25 mouse cellular contexts compared by ENCODE assay signal in genomic region chr1:131501681-131502080, GRCm38 (mm10). TPM values are rescaled to one million over a fixed set of nuclear protein-coding genes. Genes with fewer than 3 reads are reported as not detected.
DNase-seq lines count a peak whose midpoint lies in the region; ATAC-seq and TF ChIP-seq lines count a peak whose summit lies in the region.
"Had no signal": no experiment of that assay in that cellular context is flagged by ENCODE, and none has a peak within 500 bp of the region (broad histone marks: within the 10 kb centered on the region; RNA-seq: fewer than 3 reads in every experiment).

No protein-coding gene starts in this region.

- DNase-seq in heart, adult 18-20 months: no peak
- peak; percentile 30 for DNase-seq in MEL (ENCODE audit: low read depth, low spot score)
- no peak for DNase-seq in spleen, adult 18-20 months
- DNase-seq in urinary bladder, adult 2 months (ENCODE audit: low spot score): no peak
- DNase-seq: adrenal gland, postnatal 25 days; cerebellum, adult 11 months; cerebellum, adult 9-11 months; gastrocnemius, postnatal 36 days; heart, postnatal 14 days; kidney, adult 18-20 months; layer of hippocampus, adult 9-11 months; lung, embryonic 14.5 days; lung, postnatal 4 days; thymus, postnatal 25 days had no signal

- 61% methylated on average over 1 of the region's 1 CpGs for WGBS in heart, embryonic 16.5 days
- 66% methylated on average over 1 of the region's 1 CpGs for WGBS in stomach, embryonic 14.5 days

- H3K4me2 ChIP-seq in heart, embryonic 16.5 days (ENCODE audit: low read depth, low read length): no peak overlapping the region
- H3K4me2 ChIP-seq in stomach, embryonic 14.5 days (replicated peaks; ENCODE audit: low read depth, low read length): no peak overlapping the region
- H3K4me2 ChIP-seq: forebrain, embryonic 12.5 days; hindbrain, embryonic 14.5 days; limb, embryonic 13.5 days; lung, embryonic 14.5 days; midbrain, embryonic 12.5 days had no signal

- 0 out of 2 replicates have a peak overlapping the region, but pooled peaks have one; percentile 26 for H3K27ac ChIP-seq in heart, embryonic 16.5 days (ENCODE audit: low read length)
- no peak overlapping the region for H3K27ac ChIP-seq in MEL (ENCODE audit: control insufficient read depth, low read depth, low read length)
- peak overlapping the region; percentile 59 for H3K27ac ChIP-seq in bone marrow macrophage, adult 2 months (ENCODE audit: insufficient read depth, low read depth, low read length)
- H3K27ac ChIP-seq in stomach, embryonic 14.5 days (ENCODE audit: low read length): 0 out of 2 replicates have a peak overlapping the region, but pooled peaks have one; percentile 29
- H3K27ac ChIP-seq: forebrain, embryonic 12.5 days; heart, embryonic 10.5 days; hindbrain, embryonic 14.5 days; limb, embryonic 13.5 days; liver, embryonic 14.5 days; midbrain, embryonic 12.5 days had no signal

- H3K36me3 ChIP-seq in heart, embryonic 16.5 days (ENCODE audit: control insufficient read depth, insufficient read depth): no peaks in the 10 kb centered on the region
- H3K36me3 ChIP-seq in MEL (ENCODE audit: control insufficient read depth in 1 of 2, insufficient read depth in 2 of 2, low read length in 2 of 2): peaks cover 0 to 4% of the 10 kb centered on the region in 2 experiments; a peak in 3 of 4 replicates
- H3K36me3 ChIP-seq in stomach, embryonic 14.5 days (ENCODE audit: control insufficient read depth, insufficient read depth, low read length): no peaks in the 10 kb centered on the region
- H3K36me3 ChIP-seq: forebrain, embryonic 12.5 days; heart, embryonic 10.5 days; limb, embryonic 13.5 days; midbrain, embryonic 12.5 days had no signal

- peaks cover 13% of the 10 kb centered on the region; the same call in 1 of the 2 replicates for H3K79me2 ChIP-seq in MEL (ENCODE audit: control insufficient read depth, insufficient read depth, low read length, poor library complexity)

- no peak for ATAC-seq in heart, embryonic 16.5 days (replicated peaks; ENCODE audit: extremely low read depth, insufficient read depth, low FRiP score)
- ATAC-seq in stomach, embryonic 14.5 days (ENCODE audit: insufficient number of reproducible peaks, insufficient read depth, low FRiP score, low read depth): no peak
- ATAC-seq: inflammation-experienced regulatory T-cells, adult 6 months had no signal

- no peak for TF ChIP-seq POLR2A in MEL (IDR thresholded peaks at IDR 0.05; ENCODE audit: control insufficient read depth in 1 of 2, insufficient read depth in 1 of 2, low read depth in 1 of 2, low read length in 2 of 2, poor library complexity in 1 of 2)
- TF ChIP-seq POLR2A in bone marrow macrophage, adult 2 months (IDR thresholded peaks at IDR 0.05; ENCODE audit: borderline replicate concordance, low read depth, low read length): no peak

- no peak for TF ChIP-seq EP300 in MEL (IDR thresholded peaks at IDR 0.05; ENCODE audit: low read depth in 1 of 2, low read length in 2 of 2)

- H3K4me1 ChIP-seq in heart, embryonic 16.5 days (ENCODE audit: control insufficient read depth, insufficient read depth, low read length): peaks cover 13% of the 10 kb centered on the region
- H3K4me1 ChIP-seq in MEL (ENCODE audit: control insufficient read depth in 1 of 2, insufficient read depth in 2 of 2, low read length in 2 of 2): peaks cover 0 to 5% of the 10 kb centered on the region in 2 experiments; a peak in 2 of 4 replicates
- peaks cover 37% of the 10 kb centered on the region for H3K4me1 ChIP-seq in bone marrow macrophage, adult 2 months (ENCODE audit: control insufficient read depth, insufficient read depth, low read length)
- 0 out of 2 replicates have a peak, but pooled peaks cover 3% of the 10 kb centered on the region for H3K4me1 ChIP-seq in stomach, embryonic 14.5 days (ENCODE audit: control insufficient read depth, insufficient read depth, low read length)
- H3K4me1 ChIP-seq: forebrain, embryonic 12.5 days; midbrain, embryonic 12.5 days had no signal

- H3K9me3 ChIP-seq in heart, embryonic 16.5 days (replicated peaks; ENCODE audit: control insufficient read depth, low read length): no peaks in the 10 kb centered on the region
- H3K9me3 ChIP-seq in MEL (replicated peaks; ENCODE audit: insufficient read depth, low read length): no peaks in the 10 kb centered on the region
- no peaks in the 10 kb centered on the region for H3K9me3 ChIP-seq in stomach, embryonic 14.5 days (ENCODE audit: control insufficient read depth, low read depth, low read length)
- H3K9me3 ChIP-seq: forebrain, embryonic 12.5 days; heart, embryonic 10.5 days; limb, embryonic 13.5 days; midbrain, embryonic 12.5 days had no signal

- TF ChIP-seq CTCF in MEL (IDR thresholded peaks at IDR 0.05 in 2 of 3, conservative IDR thresholded peaks at IDR 0.05 in 1 of 3; ENCODE audit: control insufficient read depth in 1 of 3, insufficient read depth in 1 of 3, low read depth in 2 of 3, low read length in 3 of 3, poor library complexity in 1 of 3, severe bottlenecking in 1 of 3): no peak
- TF ChIP-seq CTCF in bone marrow macrophage, adult 2 months (IDR thresholded peaks at IDR 0.05; ENCODE audit: low read depth, low read length): no peak

- no peak for TF ChIP-seq RAD21 in MEL (IDR thresholded peaks at IDR 0.05; ENCODE audit: low read depth, low read length)

- no peaks in the 10 kb centered on the region for H3K27me3 ChIP-seq in heart, embryonic 16.5 days (ENCODE audit: control insufficient read depth, insufficient read depth, low read length)
- no peaks in the 10 kb centered on the region for H3K27me3 ChIP-seq in MEL (ENCODE audit: control insufficient read depth in 1 of 2, insufficient read depth in 2 of 2, low read length in 2 of 2)
- H3K27me3 ChIP-seq in stomach, embryonic 14.5 days (ENCODE audit: control insufficient read depth, insufficient read depth, low read length): no peaks in the 10 kb centered on the region
- H3K27me3 ChIP-seq: forebrain, embryonic 12.5 days; limb, embryonic 13.5 days; midbrain, embryonic 12.5 days had no signal

- H3K9ac ChIP-seq in heart, embryonic 16.5 days (ENCODE audit: low read length): no peak overlapping the region
- H3K9ac ChIP-seq in MEL (ENCODE audit: control insufficient read depth, low read depth, low read length, poor library complexity, severe bottlenecking): no peak overlapping the region
- no peak overlapping the region for H3K9ac ChIP-seq in stomach, embryonic 14.5 days (replicated peaks; ENCODE audit: low read depth, low read length)
- H3K9ac ChIP-seq: forebrain, embryonic 12.5 days; hindbrain, embryonic 14.5 days; limb, embryonic 13.5 days; liver, embryonic 14.5 days; lung, embryonic 14.5 days; midbrain, embryonic 12.5 days had no signal

- H3K4me3 ChIP-seq in heart, embryonic 16.5 days (ENCODE audit: low read length): no peak overlapping the region
- no peak overlapping the region for H3K4me3 ChIP-seq in MEL (ENCODE audit: control insufficient read depth in 1 of 2, insufficient read depth in 1 of 2, low read depth in 2 of 2, low read length in 2 of 2)
- H3K4me3 ChIP-seq in bone marrow macrophage, adult 2 months (ENCODE audit: insufficient read depth, low read length): no peak overlapping the region
- no peak overlapping the region for H3K4me3 ChIP-seq in stomach, embryonic 14.5 days (ENCODE audit: low read depth, low read length)
- H3K4me3 ChIP-seq: erythroblast, embryonic 14.5 days; forebrain, embryonic 12.5 days; heart, embryonic 10.5 days; limb, embryonic 13.5 days; midbrain, embryonic 12.5 days had no signal

TF ChIP-seq in MEL, 35 proteins besides CTCF, POLR2A, EP300 and RAD21:
- TF ChIP-seq MXI1 (IDR thresholded peaks at IDR 0.05; ENCODE audit: low read depth, low read length) (no peak), SMC3 (IDR thresholded peaks at IDR 0.05; ENCODE audit: low read depth, low read length) (no peak), RCOR1 (IDR thresholded peaks at IDR 0.05; ENCODE audit: low read depth, low read length) (0 out of 2 replicates have a peak, but pooled peaks have one; percentile 23), KAT2A (conservative IDR thresholded peaks at IDR 0.05; ENCODE audit: low read depth, low read length) (no peak), GATA1 (IDR thresholded peaks at IDR 0.05; ENCODE audit: low read depth, low read length) (peak; percentile 38; the same call in 1 of the 2 replicates), ETS1 (IDR thresholded peaks at IDR 0.05; ENCODE audit: low read depth, low read length) (0 out of 2 replicates have a peak, but pooled peaks have one; percentile 14)
TF ChIP-seq in MEL: peak in this region for 3.

RNA-seq across cellular contexts. Expression of gene Srgap2, which starts 25.5 kb away (rescaled TPM):
- polyA plus RNA-seq in heart, embryonic 16.5 days (2015; fragmentation: Nextera tagmentation; extraction: Ambion mirVana): 13.3 and 16.6 TPM in 2 replicates
- total RNA-seq in heart, adult 18-20 months (2021): 10 to 100 TPM; 19.5 TPM
- 9.0 and 10.0 TPM in 2 replicates for total RNA-seq in MEL (2012; rRNA removed)
- 10 to 100 TPM in 1 of 2 experiments, not detected in 1; 25.3 TPM for polyA plus RNA-seq in MEL (2012; ENCODE audit: insufficient read depth in 1 of 2, insufficient read length in 2 of 2, low read depth in 1 of 2, low replicate concordance in 2 of 2, missing spikeins in 1 of 2)
- 173 and 188 TPM in 2 replicates for polyA plus RNA-seq in bone marrow macrophage, adult 2 months (2012; ENCODE audit: insufficient read depth, insufficient read length, missing spikeins)
- polyA plus RNA-seq in stomach, embryonic 14.5 days (2014; fragmentation: Nextera tagmentation; extraction: Ambion mirVana): 22.8 and 24.5 TPM in 2 replicates
- polyA plus RNA-seq in urinary bladder, adult 2 months (2012; rRNA removed): 19.3 and 24.2 TPM in 2 replicates

RNA-seq across cellular contexts. Expression of gene Fam72a, which starts 26.0 kb away (rescaled TPM):
- 2.4 and 3.2 TPM in 2 replicates for polyA plus RNA-seq in heart, embryonic 16.5 days (2015; fragmentation: Nextera tagmentation; extraction: Ambion mirVana)
- total RNA-seq in heart, adult 18-20 months (2021): under 1 TPM; 0.87 to 0.89 TPM
- total RNA-seq in MEL (2012; rRNA removed): 8.1 and 8.2 TPM in 2 replicates
- polyA plus RNA-seq in MEL (2012; ENCODE audit: insufficient read depth in 1 of 2, insufficient read length in 2 of 2, low read depth in 1 of 2, low replicate concordance in 2 of 2, missing spikeins in 1 of 2): 1 to 10 TPM in 1 of 2 experiments, not detected in 1; 8.8 TPM
- 3.0 and 4.2 TPM in 2 replicates for polyA plus RNA-seq in bone marrow macrophage, adult 2 months (2012; ENCODE audit: insufficient read depth, insufficient read length, missing spikeins)
- 3.1 and 3.2 TPM in 2 replicates for polyA plus RNA-seq in stomach, embryonic 14.5 days (2014; fragmentation: Nextera tagmentation; extraction: Ambion mirVana)
- polyA plus RNA-seq in urinary bladder, adult 2 months (2012; rRNA removed): 0.81 and 0.99 TPM in 2 replicates
